Mouse (Mus musculus) T-helper 1 cell (primary cell): Measurements from ENCODE around the gene Gmppa.

Experiments used
- in situ Hi-C: fragments of 300-600 bp; cut with MboI, MseI; formaldehyde crosslinking; loops from one replicate; pipeline ENCODE4 v1.15.1; 2025; ENCODE audit warnings: high pct_unique_total_duplicates

Gmppa gene

DNA sequence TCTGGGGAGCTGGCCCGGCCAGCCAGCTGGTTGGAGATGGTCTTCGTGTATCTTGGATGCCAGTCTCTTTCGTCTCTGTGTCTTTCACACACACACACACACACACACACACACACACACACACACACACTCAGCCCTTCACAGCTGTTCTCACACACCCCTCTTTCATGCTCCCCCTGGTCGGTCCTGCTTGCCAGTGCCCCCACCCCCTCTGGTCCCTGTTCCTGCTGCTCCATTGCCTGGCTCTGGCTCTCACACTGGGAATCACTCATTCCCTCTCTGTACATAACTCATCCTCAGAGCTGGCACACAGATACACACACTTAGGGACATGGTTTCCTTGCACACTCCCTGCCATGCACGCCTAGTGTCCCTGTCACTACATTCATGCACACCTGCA lies 16.2 kb downstream of the Gmppa start:
- in situ Hi-C loops: no loop called here

DNA sequence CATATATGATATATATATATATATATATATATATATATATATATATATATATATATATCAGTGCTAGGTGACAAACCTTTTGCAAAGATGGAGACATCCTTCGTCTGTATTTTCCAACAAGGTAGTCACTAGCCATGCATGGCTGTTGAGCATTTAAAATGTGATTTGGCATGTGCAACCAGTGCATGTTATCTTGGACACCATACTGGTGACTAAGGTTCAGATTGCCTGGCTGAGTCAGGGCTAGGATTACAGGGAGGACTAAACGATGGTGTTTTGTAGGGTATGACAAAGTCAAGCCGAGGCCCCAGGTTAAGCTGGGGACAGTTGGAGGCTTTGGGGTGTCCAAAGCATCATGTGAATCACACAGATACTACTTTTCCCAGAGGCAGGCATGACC lies 19.7 kb downstream of the Gmppa start:
- in situ Hi-C loops: no loop called here

DNA sequence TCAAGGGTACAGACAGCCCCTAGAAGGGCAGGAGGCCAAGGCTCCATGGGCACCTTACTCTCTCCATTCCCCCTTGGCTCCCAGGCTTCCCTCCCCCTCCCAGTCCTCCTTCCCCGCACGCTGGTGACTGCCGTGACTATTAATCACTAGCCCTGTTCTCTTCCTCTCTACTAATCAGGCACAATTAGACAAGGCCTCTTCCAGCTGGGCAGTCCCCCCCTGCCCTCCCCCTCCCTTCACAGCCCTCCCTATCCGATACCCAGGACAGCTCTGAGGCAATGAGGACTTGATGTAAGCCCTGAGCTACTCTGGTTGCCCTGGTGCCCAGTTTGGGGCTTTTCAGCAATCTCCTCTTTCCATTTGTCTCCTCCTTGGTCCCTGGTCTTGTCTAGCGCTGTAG lies 20.2 kb downstream of the Gmppa start:
- in situ Hi-C loops: no loop called here

DNA sequence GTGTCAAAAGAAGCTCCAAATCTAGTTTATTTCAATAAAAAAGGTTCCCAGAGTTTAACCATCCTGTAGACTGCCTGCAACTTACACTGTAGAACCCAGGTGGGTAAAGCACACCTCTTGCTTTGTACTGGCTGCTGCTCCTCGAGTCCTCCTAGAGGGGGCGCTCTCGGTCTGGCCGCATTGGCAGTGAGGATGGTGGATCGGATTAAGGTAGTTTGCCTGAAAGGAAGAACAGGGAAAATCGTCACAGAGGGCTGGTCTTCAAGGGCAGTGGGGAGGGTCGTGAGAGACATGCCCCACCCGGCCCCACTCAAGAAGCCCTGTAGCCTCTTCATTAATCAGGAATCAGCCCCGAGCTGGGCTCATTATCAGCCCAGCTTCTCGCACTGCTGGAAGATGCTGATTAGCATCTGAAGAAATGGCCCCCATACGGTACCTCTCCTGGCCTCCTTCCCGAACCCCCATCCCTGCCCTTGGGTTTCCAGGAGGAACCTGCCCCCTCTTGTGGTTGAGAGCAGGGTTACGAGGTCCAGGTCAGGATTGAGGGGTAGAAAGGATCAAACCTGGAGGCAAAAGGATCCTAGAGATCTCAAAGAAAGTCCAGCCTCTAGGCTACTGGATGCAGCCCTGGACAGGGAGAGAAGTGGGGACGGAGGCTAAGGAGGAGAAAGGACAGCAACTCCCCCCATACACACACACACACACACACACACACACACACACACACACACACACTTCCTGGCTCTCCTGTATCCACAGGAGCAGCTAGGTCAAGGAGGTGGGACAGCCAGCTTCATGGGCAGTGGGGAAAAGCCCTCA lies 21.2 kb downstream of the Gmppa start:
- in situ Hi-C loops: no loop called here

DNA sequence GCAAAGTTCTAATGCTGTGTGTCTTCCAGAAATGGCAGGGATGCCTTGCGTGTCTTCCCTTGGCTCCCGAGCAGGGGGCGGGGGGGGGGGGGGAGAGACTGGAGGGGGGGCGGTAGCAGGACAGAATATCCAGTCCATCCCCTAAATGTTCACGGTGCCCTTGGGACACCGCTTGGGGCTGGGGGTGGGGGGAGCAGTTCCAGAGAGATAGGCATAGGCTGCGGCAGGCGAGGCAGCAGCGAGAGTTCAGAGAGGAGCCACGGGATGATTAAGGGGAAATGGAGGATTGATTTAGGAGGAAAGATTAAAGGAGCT lies 21.9 kb downstream of the Gmppa start:
- in situ Hi-C loops: no loop called here

DNA sequence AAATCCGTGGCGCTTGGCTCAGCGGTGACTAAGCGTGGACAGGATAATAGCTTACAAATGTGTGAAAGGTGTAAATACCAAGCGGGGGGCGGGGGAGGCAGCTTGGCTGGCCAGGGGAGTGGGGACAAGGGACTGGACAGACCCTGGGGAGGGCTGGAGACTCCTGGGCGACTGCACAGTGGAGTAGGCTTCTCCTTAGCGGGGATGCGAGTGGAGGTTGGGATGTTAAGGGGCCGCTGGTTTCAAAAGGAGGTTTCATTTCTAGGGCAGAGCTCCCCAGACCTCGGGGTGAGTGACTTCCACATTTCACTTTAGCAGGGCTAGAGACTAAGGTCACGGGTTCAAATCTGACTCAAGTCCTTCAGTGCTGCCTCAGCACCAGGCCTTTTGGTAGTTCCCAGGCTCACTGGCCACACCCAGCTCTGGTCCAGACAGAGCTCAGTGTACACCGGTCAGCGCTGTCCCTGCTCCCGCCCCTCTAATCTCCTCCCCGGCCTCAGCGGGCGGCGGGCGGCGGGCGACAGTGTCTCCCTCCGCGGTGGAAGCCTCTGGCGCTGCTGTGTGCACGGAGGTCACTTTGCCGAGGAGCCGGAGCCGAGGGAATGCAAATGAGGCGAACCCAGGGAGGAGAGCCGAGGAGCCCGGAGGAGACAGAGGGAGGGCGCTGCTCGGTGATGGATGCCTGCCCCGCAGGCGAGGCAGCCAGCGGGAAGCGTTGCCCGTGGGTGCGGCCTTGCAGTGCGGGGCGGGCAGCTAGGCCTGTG lies 22.5 kb downstream of the Gmppa start:
- in situ Hi-C loops: no loop called here

DNA sequence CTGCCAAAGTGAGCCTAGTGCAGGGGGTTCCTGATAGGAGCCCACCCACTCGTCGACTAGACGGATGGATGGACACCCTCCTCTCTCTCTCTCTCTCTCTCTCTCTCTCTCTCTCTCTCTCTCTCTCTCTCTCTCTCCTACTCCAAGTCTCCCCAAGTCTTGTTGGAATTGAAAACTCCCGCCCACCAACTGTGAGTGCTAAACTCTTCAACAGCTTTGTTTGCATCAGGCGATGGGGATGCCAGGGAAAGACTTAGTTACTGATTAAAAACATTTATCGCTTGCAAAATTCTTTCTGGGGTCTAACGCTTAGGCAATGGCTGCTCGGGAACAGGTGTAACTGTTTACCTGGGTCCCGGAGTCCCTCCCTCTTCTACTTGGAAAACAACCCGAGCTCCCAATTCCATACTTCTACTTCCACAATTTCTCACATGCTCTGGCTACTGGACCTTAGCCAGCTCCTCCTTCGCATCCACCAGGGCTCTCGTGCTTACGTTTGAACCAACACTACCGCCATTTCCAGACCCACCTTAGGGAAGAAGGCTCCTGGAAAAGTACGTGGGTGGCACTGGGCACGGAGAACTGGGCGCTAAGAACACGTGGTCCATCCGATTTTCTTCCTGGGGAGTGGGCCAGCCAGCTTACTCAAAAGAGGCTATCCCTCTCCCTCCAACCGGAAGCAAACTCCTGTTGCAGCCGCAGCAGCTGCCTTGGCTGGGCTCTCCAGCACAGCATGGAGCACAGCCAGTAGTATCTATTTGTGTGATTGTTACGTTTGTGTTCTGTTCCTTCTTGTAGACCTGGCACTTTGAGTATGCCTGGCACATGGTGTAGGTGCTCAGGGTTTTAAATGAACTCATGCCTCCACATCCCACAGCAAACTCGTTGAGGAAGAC lies 23.3 kb downstream of the Gmppa start:
- in situ Hi-C loops: no loop called here

DNA sequence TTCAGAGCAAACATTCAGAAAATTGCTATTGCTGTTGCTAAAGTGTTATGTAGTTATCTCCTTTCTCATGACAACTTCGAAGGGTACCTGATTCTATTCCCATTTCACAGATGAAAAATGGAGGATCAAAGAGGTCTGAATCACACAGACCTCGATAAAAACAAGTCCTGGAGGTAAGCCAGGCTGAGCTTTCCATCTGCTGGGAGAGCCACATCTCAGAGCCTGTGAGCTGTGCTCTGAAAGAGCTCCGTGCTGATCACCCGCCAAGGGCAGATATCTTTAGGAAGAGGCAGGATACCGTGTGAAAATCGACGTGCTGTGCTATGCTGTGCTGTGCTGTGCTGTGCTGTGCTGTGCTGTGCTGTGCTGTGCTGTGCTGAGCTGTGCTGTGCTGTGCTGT lies 24.6 kb downstream of the Gmppa start:
- in situ Hi-C loops: loop anchor here (5.0 to 10.0 kb wide), 3 partner anchors 123 to 405 kb away; partner anchors contain the start of gene Nhej1

DNA sequence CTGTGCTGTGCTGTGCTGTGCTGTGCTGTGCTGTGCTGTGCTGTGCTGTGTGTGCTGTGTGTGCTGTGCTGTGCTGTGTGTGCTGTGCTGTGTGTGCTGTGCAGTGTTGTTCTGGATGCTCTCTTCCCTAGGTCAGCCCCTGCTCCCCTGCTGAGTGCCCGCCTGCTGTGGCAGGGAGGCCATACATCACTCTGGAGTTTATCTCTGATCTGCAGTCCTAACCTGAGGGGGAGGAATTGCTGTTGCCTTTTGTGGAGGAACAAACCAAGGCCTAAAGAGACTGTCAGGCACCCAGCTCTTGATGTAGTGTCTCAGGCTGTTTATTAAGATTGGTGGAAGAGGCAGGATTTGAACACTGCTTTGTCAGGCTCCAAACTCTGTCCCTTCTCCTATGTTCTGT lies 26.9 kb downstream of the Gmppa start:
- in situ Hi-C loops: loop anchor here (5.0 to 10.0 kb wide), 3 partner anchors 125 to 408 kb away; partner anchors contain the start of gene Nhej1

DNA sequence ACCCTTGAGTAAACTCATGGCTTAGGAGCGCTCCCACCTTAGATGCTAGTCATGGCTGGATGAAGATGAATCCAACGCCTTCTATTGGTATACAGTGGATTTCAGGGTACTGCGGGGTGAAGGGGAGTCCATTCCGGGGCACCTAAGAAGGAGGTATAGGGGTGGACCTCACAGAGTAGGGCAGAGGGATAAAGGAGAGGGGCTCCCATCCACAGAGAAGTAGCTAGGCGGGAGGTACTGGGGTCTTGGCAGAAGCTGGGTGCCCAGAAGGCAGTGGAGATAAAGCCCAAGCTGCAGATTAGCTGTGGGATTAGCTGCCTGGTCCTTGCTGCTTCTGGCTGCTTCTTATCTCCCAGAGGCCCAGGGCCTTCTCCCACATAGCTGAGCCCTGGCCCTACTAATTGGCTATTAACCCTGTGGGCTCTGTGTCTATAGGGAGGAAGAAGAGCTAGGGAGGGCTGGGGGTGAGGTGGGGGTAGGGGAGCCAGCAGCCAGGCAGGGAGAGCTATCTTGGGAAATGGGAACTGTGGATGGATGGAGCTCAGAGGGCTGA lies 28.0 kb downstream of the Gmppa start:
- in situ Hi-C loops: loop anchor here (5.0 to 10.0 kb wide), 3 partner anchors 126 to 409 kb away; partner anchors contain the start of gene Nhej1

DNA sequence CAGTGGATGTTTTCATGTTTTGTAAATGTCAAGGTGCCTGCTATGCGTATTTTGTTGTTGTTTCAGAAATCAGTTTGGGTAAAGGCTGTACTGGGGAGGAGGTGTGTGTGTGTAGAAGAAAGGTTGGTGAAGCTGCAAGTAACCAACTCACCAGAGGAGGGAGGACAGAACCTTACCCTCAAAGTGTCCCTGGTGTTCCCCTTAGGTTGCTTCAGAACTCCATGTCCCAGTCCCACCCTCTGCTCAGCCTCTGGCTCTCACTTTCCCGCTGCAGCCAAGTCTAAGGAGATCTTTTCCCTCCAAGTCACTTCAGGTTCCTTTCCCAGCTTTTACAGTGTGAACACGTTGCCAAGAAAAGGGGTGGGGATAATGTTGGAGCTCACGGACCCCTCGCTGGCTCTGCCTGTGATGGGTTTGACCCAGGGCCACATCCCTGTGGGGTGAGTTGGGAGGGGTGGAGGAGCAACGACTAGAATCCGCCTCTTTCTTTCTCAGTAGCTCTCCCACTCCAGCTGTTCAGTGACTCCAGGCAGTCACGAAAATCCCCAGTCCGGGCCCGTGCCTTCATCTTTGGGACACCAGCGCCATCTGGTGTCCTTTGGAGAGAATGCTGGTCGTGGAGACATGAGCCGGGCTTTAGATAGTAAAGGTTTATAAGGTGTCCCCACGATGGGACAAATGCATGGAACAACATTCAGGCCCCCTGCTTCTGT lies 31.6 kb downstream of the Gmppa start:
- in situ Hi-C loops: loop anchor here (10.0 kb wide), 2 partner anchors 343 to 413 kb away; partner anchors contain the start of gene Nhej1

DNA sequence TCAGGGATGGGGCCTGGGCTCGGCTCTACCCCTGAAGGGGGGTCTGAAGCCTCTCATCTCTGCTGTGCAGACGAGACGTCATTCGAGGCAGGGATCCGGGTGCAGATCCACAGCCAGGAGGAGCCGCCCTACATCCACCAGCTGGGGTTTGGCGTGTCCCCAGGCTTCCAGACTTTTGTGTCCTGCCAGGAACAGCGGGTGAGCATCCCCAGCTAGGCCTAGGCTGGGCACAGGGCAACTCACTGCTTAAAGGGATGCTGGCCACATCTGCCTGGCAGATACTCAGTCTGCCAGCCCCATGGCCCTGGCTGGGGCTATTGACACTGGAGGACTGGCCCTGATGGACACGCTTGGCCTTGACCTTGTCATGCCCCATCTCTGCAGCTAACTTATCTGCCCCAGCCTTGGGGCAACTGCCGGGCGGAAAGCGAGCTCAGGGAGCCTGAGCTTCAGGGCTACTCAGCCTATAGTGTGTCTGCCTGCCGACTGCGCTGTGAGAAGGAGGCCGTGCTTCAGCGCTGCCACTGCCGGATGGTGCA lies 33.6 kb downstream of the Gmppa start:
- in situ Hi-C loops: loop anchor here (10.0 kb wide), 2 partner anchors 345 to 415 kb away; partner anchors contain the start of gene Nhej1

DNA sequence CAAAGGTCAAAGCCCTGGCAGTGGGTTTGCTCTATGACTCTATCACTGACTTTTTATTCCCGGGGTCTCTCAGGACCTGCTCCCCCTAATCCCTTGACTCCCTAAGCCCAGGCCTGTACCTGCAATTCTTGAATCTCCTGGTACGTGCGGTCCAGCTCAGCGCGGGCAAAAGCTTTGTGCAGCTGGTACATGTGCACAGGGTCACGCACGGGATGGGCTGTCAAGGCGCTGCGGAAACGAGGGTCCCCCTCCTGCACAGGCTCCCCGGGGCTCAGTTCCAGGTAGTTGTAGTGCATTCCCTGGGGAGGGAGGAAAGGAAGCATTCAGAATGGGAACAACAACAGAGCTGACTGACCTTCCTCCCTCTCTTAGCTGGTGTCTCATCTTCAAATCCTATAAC lies 40.7 kb downstream of the Gmppa start:
- in situ Hi-C loops: no loop called here

DNA sequence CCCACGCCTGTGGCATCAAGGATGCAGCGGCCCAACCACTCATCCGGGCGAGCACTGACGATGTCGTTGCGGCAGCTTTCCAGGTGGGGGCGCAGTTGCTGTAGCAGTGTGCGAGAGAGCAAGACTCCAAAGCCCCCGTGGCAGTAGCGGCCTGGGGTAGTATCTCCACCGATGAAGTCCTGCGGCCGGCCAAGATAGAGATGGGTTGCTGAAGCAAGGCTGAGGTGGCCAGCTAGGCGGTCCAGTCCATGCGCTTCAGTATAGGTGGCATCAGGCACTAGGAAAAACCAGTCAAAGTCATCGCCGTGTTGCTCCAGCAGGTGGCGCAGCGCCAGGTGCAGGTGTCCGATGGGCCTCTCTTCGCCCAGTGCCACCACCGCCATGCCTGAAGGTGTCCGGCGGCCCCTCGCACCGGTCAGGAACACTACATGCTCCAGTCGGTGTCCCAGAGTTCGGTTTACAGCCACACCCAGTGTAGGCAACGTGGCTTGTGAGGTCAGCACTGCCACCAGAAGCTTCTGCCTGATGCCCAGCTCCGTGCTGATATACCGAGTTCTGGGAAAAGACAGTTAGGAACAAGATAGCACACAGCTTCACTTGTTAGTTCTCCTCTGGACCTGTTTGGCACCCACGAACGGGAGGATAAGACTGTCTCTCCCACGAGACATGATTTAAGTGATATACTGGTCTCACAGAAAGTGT lies 41.7 kb downstream of the Gmppa start:
- in situ Hi-C loops: no loop called here

DNA sequence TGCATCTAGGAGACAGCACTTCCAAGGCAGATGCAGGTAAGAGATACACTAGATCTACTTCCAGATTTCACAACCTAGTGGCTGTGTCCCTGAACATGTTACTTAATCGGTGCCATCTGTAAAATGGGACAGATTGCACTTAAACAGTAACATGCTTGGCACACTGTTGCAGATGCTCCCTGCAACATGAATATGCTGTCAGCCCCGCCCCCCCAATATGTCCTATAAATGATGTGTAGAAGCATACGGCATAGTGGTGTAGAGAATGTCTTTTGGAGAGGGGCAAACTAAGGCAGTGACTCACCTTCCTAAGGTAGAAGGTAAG lies 42.2 kb downstream of the Gmppa start:
- in situ Hi-C loops: no loop called here

DNA sequence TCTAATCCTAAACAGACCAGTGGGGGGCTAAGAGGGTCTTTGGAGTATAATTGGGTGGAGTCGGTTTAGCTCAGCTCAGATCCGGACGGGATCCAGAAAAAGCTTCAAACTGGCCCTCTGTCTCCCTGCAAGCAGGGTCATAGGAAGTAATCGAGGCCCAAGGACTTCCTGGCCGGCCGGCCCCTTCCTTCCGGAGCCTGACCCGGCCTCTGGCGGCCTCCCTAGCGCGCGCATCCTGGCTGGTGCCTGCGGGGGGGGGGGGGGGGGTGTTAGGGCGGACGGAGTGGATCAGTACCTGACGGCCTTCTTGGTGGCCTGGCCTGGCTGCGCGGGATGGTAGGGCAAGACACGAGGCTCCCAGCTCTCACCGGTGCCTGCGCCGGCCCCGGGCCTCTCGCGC lies 42.8 kb downstream of the Gmppa start:
- in situ Hi-C loops: no loop called here

DNA sequence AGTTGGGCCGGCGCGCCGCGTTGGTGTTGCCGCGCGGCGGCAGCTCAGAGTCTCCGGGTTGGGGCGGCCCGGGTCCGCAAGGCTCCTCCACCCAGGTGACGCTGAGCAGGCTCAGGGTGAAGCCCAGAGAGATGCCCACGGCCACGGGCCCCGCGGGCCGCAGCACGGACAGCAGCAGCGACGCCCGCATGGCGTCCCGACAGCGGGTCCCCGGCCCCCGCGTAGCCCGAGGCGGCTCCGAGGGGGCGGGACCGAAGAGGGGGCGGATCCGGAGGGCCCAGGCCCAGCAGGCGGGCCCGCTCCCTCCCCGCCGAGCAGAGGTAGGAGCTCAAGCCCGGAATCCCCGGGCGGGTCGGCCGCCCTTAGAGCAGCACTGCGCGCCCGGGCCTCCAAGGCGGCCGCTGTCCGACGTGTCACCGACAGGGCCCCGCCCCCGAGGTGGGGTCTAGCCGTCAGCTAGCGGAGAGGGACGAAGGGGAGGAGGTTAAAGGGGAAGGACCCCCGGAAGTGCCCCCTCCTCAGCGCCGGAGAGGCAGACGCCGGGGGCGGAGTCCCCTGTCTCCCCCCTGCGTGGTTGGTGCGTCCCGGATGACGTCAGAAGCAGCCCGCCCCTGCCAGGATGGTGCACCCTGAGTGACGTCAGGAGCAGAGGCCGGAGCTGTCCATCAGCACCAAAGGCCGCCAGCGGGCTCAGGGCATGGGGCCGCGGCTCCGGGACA lies 43.3 kb downstream of the Gmppa start, which contains the start of the genes Chpf and Tmem198:
Gene Chpf, minus strand, starts transcription at position 392 of the 719 bp plus-strand sequence.
Gene Tmem198, plus strand, starts transcription at position 617 of the 719 bp plus-strand sequence.
- in situ Hi-C loops: no loop called here

DNA sequence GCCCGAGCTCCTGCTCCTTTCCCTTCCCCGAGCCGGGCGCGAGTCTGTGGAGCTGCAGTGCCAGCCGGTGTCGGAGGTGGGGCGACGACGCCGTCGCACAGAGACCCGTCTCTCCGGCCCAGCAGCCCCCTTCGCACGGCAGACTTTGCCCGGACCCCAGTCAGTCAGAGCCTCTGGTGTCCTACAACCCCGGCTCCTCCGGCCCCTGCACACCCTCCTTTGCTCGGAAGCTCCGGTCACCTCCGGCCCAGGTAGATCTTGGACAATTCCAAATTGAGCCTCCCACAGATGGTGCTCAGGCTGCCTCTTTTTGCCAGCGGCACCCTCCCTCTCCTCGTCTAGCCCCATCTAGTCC lies 43.9 kb downstream of the Gmppa start:
- in situ Hi-C loops: no loop called here

DNA sequence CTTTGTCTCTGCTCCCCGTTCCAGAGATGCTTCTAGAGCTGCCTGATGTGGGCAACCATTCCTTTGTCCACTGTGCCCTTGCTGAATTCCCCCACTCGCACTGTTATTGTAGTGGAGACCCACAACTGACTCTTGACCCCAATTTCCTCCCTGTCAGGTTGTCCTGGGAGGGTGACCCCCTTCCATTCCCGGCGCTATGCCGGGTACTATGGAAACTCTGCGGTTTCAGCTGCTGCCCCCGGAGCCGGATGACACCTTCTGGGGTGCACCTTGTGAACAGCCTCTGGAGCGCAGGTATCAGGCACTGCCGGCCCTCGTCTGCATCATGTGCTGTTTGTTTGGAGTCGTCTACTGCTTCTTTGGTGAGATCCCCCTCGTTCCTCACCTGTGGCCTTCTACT lies 44.3 kb downstream of the Gmppa start:
- in situ Hi-C loops: loop anchor here (5.0 kb wide), 2 partner anchors 77 to 353 kb away; partner anchors contain the start of gene Nhej1
